Mouse (Mus musculus) layer of hippocampus, adult 18-20 months (tissue): ENCODE measurements around the gene Lpar6. TPM values are rescaled to one million over a fixed set of nuclear protein-coding genes. Genes with fewer than 3 reads are reported as not detected.
A peak's percentile ranks its signal among the peaks of the same experiment; 100 is the strongest.

Experiments used
- DNase-seq, 2 experiments: peaks; one replicate each; pipeline ENCODE4 v3.0.0; 2022; ENCODE audit warnings: low spot score in 2 of 2
- microRNA-seq, 2 experiments: library from miRNA; unstranded; fragments of <30 nt; microRNA quantifications; one replicate each; pipeline ENCODE4 v1.2.0; 2021
- total RNA-seq, 2 experiments: library from RNA; stranded (reverse); gene quantifications; 2 replicates each; pipeline ENCODE4 v1.2.3; 2021

The Lpar6 gene
- total RNA-seq, 2 experiments from 2014 or later, result 1.2 to 1.6 TPM

DNA sequence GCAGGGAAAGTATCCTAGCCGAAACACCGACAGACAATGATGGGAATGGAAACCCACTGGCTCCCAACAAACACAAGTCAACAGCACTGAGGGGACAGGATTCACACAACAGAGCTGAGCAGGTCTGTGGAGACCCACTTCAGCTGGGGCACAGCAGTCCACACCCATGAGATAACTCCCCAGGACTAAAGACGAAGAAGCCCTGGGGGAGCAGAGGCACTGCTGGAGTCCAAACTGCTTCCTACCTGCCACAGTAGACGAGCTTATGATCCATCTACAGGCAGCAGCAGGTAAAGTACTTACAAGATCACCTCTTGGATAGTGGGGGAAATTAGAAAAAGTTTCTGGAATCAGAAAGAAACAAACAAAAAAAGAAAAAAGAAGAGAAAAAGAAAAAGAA is 16.7 kb downstream of the Lpar6 start:
- DNase-seq, result no peak

DNA sequence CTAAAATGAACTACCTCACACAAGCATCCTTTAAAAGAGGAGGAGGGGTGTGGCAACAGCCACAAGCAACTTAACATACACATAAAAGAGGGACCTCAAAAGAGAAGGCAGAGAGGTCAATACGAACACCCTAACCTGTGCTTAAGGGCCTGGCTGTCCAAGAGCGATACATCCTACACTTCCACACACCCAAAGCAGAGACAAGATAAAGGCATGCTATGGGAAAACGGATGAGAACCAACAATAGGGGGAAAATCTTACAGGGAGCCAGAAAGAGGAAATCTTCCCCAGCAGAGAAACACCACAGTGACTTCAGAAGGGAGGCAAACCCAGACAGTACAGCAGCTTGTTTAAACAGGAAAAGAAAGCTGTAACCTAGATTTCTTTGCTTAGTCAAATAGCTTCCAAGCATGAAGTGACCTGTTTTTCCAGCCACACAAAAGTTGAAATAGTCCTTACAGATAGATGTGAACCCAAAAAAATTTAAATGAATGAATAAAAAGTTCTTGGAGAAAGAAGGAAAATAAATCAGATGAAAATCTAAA is 17.8 kb downstream of the Lpar6 start:
- no peak for DNase-seq

DNA sequence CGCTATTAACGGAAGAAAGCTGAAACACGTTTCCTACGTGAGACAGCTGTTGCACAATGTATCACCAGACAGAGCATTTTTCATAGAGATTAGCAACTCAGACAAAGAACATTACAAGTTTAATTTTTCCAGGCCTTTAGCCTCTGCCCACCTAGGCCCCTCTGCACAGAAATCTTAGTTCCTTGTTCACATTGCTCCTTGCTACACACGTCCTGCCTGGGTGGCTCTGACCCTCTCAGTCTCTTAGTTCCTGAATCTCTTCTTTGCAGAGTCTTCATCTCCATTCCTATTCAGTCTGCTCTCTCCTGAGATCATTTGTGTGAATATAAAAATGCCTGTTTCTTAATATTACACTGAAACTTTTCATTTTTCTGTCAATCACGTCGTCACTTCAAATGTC is 19.7 kb downstream of the Lpar6 start:
- DNase-seq, result no peak

DNA sequence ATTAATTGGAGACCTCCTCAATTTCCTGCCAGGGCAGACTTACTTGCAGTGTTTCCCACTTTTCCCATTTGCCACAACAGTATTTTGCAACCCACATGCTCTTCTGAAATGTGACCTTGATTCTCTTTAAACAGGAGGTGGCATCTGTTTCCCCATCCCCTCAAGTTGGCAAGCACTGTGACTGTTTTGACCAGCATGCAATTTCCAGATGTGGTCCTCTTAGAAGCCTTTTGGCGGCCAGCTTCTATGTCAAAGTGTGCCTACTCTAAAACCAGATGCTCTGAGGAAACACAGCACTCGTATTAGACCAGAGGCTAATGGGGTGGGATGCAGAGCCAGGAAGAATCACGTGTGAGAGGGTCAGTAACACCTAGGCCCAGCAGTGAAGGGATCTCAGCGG is 20.5 kb downstream of the Lpar6 start:
- no peak for DNase-seq

DNA sequence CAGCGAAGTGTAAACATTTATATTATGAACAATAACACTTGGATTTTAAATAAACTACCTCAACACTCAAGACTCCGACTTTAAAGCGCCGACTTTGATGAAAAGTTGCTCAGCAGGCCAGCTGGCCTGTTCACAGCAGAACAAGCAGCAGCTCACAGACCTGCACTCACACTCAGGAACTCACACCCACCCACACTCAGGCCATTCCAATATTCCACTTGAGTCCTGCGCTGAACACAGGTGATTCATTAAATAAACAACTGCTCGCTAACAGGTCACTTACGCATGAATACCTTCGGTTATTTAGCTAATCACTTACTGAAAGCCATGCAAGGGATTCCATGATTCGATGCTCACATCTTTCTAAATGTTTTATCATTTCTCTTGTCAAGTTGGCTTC is 24.5 kb downstream of the Lpar6 start:
- no peak for DNase-seq

DNA sequence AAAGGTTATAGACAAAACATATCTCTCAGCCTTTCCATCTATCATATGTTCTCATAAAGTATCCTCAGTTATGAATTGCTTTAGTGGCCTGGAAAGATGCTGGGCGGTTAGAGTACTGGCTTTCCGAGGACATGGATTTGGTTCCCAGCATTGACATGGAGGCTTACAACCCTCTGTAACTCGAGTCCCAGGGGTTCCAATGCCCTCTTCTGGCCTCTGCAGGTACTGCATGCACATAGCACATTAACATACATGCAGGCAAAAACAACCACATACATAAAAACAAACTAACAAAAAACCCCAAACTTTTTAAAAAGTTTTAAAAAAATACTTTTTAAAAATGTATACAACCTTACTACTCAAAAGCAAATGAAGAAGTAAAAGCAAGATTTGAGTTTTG is 28.5 kb downstream of the Lpar6 start:
- DNase-seq, result no peak

DNA sequence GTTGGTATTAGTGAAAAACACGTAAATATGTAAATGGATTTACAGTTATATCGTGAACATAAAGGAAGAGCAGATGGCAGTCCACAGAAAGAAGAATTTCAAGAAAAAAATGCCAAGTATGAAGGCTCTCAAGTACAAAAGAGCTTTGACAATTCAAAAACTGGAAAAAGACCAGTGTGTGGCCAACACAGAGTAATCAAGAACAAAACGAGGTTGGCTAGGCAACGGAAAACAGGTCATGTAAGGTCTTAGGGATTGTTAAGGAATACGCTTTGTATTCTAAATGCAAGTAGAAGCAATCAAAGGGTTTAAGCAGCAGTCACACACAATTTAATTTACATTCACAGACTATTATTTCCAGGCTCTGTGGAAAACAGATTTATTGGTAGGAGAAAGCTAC is 34.1 kb downstream of the Lpar6 start:
- no peak for DNase-seq

DNA sequence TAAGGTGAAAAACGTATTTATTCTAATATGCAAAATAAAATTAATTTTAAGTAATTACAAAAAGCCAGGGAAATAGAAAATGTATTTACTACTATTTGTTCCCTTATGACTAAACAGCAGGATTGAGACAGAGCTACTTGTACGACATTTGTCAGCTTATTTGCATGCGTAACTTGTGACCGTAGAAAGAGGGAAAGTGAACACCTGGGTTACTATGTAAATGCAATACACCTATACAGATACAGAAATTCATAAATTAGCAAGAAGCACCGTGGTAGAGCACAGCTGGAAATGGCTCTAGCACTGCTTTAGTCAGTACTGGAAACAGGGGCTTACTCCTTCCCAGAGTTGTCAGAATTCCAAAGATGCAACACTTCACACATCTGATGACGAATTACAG is 41.4 kb downstream of the Lpar6 start:
- no peak for DNase-seq

DNA sequence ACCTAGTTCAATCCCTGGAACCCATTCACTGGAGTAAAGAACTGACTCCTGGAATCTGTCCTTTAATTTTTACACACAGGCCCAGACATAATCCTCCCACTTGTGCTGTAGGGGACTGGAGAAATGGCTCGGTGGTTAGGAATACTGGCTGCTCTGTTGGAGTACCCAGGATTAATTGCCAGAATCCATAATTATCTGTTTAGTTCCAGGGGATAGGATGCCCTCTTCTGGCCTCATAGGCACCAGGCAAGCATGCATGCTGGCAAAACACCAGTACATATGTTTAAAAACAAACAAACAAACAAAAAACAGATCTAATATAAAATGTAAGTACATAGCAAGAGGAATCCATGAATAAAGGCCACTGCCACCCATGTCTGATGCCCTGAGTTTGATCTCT is 43.3 kb downstream of the Lpar6 start:
- DNase-seq, result peak in 1 of 2 experiments; percentile 49

DNA sequence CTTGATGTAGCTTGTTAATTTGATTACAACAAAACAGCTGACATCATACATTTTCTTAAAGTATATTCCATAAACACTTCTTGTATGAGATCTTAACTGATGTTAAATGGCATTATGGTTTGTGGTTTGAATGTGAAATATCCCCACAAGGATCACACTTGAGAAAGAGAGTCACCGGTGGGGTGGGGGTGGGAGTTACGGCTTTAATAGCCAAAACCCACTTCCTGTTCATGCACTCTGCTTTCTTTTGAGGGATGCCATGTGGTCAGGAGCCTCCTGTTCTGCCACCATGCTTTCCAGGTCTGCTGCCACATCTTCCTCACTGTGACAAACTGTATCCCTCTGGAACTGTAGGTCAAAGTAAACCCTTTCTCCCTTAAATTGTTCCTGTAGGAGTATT is 52.2 kb downstream of the Lpar6 start:
- DNase-seq, result no peak

DNA sequence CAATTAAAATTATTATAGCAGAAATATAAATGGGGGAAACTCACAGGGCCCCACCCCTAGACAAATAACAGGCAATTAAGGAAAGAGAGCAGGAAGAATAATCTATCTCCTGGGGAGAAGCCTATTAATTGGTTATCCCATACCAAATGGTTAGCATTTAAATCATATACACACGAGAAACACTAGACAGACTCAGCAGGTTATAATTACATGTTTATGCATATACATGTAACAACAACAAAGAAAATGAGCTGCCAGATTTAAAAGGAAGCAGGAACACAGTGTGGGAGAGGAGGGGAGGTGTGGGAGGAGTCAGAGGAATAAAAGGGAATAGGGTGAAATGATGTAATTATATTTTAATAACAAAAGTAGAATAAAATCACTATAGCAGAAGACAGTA is 54.7 kb downstream of the Lpar6 start:
- no peak for DNase-seq

Small RNA genes lying within 50 kb of the gene (microRNA-seq; reads per million reads assigned to microRNA genes)
- gene Mir687, result 0 reads per million in 2 experiments

Other genes with a start within 250 kb of the Lpar6 start
- gene Cysltr2, start 188.8 kb upstream of the Lpar6 start, total RNA-seq, result 1 to 10 TPM in 1 of 2 experiments, under 1 TPM in 1; 0.89 to 2.2 TPM
- gene Rcbtb2, start 114.9 kb upstream of the Lpar6 start, total RNA-seq, result 10 to 100 TPM; 24.5 to 31.7 TPM
- 10 to 100 TPM; 32.8 to 37.1 TPM for gene Rb1, start 87.9 kb downstream of the Lpar6 start, total RNA-seq
- 1,000 to 10,000 TPM; 1,015 to 1,046 TPM for gene Itm2b, start 147.4 kb downstream of the Lpar6 start, total RNA-seq